Mouse (Mus musculus): ENCODE measurements around the gene Igf2bp3.

Igf2bp3 gene

DNA sequence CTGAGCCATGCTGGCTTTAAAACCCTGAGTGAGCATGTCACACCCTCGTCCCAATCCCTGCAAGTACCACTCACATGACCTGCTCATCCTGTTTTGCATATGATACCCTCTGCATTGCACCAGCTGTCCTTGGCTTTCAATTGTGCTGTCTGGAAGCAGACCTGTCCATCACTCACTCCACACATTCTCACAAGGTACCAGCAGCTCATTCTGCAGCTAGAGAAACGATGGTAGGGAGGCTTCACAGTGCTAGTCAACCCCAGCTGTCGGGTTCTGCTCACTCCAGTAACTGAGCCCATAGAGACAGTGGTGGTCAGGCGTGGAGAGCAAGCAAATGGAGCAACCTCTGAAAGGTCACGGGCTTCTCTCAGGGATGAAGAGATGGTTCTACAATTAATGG lies 73.6 kb downstream of the Igf2bp3 start:
- in situ Hi-C loops (cut with MboI, MseI), result no loop called here

DNA sequence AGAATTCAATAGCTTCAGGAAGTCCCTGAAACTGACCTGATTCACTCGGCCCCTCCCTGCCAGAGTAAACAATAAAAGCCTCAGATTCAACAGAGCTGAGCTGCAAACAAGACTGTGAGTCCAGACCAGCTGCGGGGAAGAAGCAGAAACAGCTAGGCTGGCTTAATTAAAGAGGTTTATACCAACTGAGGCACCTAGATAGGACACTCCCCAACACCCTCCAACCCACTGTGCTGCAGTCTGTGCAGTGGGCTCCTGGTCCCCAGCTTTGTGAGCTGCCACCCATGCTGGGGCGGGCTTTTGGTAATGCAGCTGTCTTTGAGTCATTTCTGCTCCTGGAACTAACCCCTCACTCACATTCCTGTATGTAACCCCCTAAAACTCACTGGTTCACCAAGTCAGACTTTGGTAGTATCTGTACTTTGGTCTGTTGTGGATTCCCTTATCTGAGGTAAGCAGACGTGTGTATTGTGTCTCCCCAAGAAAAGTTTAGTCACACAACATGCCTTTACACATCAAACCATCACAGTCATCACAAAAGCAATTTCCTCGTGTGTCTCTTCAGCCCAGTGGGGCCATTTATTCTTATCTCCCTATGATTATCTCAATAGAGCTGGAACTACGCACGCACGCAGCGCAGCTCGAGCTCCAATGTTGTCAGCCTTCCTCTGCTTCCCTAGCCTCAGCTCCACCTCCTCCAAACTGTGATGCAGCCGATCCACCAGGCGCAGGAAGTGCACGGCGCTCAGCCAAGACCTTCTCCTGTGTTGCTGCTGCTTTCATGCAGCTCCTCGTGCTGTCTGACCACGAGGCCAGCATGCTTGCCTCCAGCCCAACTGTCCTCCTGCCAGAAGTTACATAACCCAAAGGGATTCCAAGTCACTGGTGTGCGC lies 76.4 kb downstream of the Igf2bp3 start:
- in situ Hi-C loops (cut with MboI, MseI), result loop anchor here in 1 of 2 experiments (5.0 kb wide), 1 partner anchor 71 kb away; no protein-coding TSS in a partner anchor

DNA sequence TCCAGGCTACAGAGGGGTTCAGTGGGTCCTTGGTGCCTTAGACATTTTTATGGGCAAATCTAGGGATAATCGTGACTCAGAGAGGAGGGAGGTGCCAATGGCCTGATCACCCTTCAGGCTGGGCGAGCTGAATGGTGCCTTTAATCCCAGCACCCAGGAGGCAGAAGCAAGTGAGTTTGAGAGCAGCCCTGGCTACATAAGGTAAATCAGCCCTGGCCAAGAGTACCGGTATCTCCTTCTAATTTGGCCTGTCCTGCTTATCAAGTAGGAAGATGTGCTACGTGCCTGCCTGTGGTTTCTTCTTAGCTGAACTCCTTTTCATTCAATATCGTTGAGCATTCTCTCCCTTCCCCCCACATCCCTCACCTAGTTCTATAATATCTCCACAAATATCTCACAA lies 78.0 kb downstream of the Igf2bp3 start:
- in situ Hi-C loops (cut with MboI, MseI), result loop anchor here in 1 of 2 experiments (5.0 kb wide), 1 partner anchor 69 kb away; no protein-coding TSS in a partner anchor

DNA sequence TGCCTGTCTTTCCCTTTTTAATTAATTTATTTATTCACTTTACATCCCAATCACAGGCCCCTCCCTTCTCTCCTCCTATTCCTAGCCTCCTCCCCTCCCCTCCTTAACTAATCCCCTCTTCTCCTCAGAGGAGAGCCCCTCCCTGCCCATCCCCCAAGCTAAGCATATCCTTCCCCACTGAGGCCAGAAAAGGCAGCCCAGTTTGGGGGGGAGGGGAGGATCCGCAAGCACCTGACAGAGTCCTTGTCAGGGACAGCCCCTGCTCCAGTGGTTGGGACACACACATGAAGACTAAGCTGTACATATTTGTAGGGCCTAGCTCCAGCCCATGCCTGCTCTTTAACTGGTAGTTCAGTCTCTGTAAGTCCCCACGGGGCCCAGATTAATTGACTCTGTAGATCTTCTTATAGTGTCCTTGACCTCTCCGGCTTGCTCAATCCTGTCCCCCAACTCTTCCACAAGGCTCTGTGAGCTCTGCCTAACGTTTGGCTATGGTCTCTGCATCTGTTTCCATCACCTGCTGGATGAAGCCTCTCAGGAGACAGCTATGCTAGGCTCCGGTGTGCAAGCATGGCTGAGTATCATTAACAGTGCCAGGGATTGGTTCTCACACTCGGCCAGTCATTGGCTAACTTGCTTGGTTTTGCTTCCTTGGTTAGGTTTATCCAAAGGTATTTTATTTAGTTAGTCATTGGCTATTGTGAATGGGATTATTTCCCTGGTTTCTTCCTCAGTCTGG lies 82.2 kb downstream of the Igf2bp3 start:
- in situ Hi-C loops (cut with MboI, MseI), result no loop called here

DNA sequence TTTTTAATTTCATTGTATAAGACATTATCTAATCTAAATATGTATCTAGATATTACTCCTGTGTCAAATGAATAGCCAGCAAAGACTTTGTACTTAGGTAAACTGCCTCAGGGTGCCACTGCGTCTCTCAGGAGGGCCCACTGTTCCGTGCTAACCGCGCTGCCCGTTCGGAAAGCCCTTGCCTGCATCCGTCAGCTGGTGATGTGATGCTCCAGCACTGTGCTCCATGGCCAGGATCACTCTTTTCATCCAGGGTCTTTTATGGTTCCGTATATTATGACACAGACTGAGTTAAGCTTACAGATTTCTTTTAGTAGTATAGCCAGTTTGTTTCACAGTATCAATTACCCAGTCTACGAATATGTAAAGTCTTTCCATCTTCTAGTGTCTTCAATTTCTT lies 82.9 kb downstream of the Igf2bp3 start:
- in situ Hi-C loops (cut with MboI, MseI), result no loop called here

DNA sequence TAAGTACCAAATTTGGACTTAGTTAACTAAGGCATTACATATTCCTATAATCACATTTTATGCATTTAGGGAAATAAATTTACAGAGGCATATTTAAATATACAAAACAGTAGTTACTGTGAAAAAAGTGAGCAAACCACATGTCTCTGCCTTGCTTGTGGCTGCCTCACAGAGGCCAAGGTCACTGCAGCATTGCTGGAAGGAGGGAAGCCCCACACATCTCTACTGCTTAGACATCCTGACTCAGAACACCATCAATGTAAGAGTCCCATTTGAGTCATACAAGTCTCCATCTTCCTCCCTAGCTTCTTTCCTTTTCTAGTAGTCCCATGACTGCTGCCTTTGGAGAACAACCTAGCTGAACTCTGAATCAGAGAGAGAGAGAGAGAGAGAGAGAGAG lies 84.4 kb downstream of the Igf2bp3 start:
- in situ Hi-C loops (cut with MboI, MseI), result no loop called here

DNA sequence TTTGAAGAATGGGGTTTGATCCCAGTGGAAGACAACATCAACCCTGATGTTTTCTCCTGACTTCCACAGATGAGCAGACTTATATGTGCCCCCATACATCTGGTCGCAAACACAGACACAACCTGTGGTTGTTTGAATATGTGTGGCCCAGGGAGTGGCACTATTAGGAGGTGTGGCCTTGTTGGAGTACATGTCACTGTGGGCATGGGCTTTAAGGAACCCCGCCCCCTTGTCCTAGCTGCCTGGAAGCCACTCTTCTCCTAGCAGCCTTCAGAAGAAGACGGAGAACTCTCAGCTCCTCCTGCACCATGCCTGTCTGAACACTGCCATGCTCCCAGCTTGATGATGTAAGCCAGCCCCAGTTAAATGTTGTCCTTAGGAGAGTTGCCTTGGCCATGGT lies 94.4 kb downstream of the Igf2bp3 start:
- in situ Hi-C loops (cut with MboI, MseI), result no loop called here

DNA sequence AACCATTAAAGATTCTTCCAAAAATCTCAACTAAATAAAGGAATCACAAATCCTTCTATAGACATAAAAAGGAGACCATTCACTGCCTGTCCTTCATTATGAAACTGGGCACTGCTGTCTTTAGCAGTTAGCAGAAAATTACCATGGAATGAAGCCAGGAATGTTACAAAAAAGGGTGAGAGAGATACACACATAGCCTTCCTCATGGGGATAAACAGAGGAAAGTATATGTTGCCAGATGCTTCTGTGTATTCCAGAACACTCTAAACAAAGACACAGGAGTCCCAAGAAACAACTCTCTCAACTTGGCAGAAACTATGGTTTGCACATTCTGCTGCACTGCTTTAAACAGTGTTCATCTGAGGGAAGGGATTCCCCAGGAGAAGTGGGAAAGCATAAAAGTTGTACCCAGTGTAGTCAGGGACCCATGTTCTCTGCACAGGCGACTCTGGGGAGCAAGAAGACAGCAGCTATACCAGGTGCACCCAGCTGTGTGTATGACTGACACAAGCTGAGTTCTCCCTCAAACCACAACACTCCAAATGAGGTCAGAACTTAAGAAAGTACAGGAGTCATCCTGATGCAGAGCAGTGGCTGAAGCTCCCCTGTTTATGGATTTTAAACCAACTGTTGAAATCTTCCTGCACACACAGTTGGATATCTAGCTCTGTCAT lies 95.2 kb downstream of the Igf2bp3 start:
- in situ Hi-C loops (cut with MboI, MseI), result no loop called here

DNA sequence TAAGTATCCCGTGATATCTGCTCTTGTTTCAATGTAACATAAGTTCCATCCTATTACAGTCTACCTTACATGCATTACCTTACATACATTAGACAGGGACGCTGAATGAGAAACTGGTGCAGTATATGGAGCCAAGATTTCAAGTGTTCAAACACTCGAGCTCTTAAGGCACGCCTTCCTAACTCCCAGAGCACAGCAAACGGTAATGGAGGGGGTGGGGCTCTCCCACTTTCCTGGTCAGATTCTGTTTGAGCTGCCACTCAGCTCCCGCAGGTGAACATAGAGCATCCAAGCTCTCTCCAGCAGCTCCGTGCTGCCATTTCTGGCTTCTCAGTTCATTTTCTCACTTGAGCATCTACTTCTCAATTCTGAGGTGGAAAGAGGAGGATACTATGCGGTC lies 96.3 kb downstream of the Igf2bp3 start:
- in situ Hi-C loops (cut with MboI, MseI), result no loop called here

DNA sequence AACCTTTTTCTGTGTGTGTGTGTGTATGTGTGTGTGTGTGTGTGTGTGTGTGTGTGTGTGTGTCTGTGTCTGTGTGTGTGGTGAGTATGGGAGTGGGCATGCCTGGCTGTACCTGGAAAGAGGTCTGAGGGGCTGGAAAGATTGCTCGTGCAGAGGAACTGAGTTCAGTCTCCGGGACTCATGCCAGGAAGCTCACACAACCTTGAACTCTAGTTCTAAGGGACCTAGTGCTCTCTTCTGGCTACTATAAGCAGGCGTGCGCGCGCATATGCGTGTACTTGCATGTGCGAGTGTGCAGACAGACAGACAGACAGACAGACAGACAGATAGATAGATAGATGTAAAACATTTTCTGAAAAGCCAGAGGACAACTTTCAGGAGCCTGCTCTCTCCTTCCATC lies 98.5 kb downstream of the Igf2bp3 start:
- in situ Hi-C loops (cut with MboI, MseI), result no loop called here

DNA sequence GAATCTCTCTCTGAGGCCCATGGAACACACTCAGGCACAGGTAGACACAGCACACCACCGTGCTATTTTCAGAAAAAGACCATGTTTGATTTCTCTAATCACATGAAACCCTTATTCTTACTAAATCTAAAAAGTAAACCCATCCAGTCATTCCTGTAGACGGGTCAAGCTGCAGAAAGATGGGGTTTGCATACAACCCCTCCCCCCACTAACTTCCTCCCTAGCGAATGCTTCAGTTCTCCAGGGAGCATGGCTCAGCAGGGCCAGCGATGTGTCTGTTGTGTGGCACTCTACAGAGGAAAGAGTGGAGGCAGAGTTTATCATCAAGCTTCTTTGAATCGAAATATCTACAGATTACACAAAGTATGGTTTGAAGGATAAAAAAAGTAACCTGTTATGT lies 99.2 kb downstream of the Igf2bp3 start:
- in situ Hi-C loops (cut with MboI, MseI), result no loop called here

DNA sequence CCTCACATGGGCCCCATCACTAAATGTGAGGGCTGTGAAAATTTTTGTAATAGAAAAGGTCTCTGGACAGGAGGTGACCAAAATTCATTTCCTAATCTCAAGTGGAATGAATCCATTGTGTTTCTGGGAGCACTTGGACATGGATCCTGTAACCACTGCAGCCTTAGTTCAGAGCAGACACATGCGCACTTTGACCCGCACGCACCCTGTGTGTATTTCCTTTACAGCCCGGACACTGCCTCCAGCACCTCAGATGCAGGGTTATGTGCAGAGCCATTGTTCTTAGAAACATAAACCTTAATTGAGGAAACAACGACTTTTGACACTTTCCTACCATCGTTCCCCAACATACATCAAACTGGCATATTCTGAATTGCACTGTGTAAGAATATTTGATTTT lies 100.3 kb downstream of the Igf2bp3 start:
- in situ Hi-C loops (cut with MboI, MseI), result no loop called here

DNA sequence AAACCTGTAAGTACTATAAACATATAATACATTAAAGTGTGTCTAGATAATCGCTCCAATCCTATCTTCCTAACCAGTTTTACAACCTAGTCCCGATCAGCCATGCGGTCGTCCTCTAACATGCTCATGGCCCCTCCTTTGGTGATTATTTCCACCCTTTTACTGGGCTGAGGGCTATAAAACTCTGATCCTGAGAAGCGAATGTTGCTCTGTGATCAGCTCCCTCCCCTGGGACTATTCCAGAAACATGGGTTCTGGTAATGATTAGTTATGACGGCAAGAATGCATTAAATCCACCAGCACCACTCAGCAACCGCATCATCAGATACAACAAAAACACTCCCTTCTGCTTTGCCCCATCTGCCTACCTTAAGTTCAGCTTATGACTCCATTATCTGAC lies 100.9 kb downstream of the Igf2bp3 start:
- in situ Hi-C loops (cut with MboI, MseI), result no loop called here

DNA sequence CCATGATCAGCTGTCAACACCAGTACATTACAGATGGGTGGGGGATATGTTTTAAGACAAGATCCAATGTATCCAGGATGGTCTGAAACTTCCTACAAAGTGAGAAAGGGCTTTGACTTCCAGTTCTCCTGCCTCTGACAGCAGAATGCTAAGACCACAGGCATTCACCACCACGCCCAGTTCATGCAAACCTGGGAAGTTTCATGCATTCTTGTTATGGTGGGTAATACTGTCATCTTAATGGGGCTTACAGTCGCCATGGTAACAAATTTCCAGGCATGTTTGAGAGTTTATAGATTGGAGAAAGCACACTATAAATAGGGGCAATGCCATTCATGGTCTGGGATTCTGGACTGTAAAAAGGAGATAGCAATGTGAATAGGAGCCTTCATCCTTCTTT lies 105.6 kb downstream of the Igf2bp3 start:
- in situ Hi-C loops (cut with MboI, MseI), result no loop called here

DNA sequence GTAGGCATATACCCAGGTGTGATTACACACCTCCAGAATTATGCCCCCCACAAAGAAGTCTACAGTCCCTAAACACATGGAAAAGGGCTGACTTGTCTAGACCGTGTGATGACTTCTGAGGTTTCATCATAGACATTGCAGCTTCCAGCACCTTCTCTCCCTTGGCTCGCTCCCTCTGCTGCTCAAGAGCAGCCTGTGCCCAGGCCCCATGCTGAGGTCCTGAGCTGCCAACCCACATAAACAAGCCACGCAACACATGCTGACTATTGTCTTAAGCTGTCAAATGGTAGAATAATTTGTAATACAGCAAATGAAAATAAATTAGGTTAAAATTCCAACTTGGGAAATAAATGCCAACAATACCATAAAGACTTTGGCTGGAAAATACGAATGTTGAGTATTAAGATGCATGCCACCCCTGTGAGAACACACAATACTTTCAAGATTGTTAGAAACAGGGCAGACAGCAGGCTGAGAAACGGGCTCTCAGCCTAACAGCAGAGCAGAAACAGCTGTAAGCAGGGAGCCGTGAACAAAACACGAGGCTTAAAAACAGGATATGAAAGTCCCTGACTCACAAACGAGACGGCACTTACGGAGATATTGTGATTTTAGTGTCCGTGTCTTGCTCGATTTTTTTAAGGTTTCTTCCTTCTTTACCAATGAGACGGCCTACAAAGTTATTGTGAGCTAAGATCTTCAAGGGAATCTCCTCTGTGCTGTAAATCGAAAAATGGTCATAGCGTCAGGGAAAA lies 107.8 kb downstream of the Igf2bp3 start:
- in situ Hi-C loops (cut with MboI, MseI), result no loop called here

DNA sequence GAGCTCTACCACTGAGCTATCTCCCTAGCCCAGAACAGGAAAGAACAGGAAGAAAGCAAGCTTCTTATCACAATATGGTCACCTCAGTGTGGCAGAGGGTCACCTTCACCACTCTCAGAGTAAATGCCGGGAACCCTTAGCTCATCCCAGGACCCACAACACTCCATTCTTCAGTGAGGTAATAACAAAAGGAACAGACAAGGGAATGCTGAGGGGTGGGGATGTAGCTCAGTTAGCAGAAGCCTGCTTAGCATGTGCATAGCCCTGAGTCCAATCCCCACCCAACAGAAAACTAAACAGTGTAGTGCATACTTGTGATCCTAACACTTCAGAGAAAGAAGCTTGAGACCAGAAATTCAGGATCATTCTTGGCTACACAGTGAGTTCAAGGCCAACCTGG lies 115.7 kb downstream of the Igf2bp3 start:
- in situ Hi-C loops (cut with MboI, MseI), result no loop called here

DNA sequence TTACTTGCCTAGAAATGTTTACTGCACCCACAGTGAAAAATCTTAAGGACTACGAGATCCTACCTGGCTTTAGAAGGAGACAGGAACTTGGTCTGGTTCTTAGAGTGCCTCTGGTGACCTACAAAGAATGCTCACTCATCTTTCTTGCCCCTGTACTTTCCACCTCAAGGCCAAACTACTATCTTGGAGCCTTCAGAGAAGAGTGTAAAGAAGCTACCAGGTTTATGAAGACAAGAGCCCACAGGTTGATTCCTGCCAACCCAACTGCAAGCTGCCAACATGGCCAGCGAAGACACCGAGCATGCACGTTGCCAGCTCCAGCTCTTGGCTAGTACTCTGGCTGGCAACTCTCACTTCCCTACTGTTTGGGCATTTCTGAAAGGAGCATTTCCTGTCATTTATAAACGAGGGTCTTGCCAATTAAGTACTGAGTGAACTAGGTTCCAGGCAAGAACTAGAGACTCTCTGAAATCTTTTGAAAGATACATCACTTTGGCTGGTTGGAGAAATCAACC lies 117.1 kb downstream of the Igf2bp3 start:
- in situ Hi-C loops (cut with MboI, MseI), result no loop called here

DNA sequence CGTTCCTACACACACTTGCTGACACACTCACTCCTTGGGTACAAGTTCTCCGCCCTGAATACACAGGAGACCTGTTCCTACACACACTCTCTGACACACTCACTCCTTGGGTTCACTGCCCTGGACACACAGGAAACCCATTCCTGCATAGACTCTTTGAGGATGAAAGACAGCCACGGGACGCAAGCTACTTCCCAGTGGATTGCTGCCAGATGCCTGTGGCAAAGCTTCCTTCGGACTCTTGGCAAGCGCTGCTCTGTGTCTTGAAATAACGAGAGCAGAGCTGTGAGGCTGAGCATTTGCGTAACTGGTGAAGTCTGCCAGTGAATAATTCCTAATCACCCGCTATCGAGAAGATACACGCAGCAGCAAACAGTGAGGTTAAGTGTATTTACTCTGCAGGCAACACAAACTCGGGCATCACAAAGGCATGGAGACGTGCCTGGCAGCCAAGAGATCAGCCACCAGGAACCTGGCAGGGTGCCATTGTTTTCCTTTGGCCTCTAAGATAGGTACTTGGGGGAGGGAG lies 117.8 kb downstream of the Igf2bp3 start:
- in situ Hi-C loops (cut with MboI, MseI), result no loop called here

DNA sequence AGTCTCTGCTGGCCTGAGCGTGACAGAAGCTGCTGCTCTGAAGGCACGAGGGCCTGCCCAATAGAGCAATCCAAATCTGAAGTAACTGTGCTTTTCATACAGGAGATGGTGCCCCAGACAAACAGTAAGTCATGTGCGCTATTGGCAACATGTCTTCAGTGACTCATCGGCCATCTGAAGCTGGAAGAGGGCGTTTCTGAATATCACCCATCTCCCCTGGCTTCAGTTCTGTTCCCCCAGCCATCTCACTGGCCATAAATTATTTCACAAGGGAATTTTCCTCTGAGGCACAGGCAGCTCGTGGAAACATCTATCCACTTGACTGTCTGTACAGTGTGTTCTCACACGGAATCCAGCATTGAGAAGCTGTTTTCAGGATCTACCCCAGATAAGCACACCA lies 118.3 kb downstream of the Igf2bp3 start:
- in situ Hi-C loops (cut with MboI, MseI), result no loop called here

DNA sequence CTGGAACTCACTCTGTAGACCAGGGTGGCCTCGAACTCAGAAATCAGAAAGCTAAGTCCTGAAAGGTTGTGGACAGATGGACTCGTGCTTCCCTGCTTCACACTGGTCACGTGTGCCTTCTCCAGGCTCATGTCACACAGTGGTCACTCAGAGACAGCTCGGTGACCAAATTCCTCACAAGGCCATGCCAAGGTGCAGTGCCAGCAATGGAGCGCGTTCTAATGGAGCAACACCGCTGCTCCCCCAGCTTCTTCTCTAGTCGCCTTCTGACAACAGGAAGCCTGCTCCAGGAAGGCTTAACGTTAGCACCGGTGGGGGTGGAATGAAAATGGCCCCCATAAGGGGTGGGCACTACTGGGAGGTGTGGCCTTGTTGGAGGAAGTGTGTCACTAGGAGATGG lies 119.8 kb downstream of the Igf2bp3 start:
- in situ Hi-C loops (cut with MboI, MseI), result no loop called here

DNA sequence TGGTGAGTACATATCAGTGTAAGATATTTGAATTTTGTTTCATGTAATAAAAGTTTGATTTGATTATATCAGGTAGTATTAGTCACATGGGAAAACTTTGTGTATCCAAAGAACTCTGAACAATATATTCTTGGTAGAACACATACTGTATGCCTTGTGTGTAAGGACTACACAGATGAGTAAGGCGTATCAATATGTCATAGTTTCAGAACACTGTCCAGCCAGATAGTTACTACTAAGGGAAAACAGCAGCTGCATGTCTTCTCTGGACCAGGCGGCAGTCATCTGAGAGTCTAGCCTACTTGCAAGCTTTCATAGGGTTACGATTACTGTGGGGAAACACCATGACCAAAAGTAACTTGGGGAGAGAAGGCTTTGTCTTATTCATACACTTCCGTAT lies 131.7 kb downstream of the Igf2bp3 start:
- in situ Hi-C loops (cut with MboI, MseI), result no loop called here

Data from T-helper 17 cell (primary cell).